Comparison of ENCODE assay signal across 18 mouse cellular contexts in the genomic region with DNA sequence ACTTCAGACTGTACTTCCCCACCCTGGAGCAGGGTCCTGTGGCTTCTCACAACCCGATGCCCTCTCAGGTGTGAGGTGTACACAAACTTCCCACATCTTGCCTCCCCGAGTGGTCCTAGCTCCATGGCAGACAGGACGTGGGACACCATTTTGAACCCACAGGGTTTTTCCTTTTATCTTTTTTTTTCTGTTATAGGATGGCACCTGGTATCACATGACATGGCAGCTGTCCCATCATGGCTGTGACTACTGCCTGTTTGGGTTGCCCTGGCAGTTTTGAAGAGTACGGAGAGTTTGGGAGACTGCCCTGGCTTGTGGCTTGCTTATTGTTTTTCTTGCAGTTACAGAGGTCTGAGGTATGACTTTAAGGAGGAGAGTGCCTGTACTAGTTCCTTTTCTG.
"Had no signal": no experiment of that assay in that cellular context is flagged by ENCODE, and none has a peak within 500 bp of the region (broad histone marks: within the 10 kb centered on the region; RNA-seq: fewer than 3 reads in every experiment).

No protein-coding gene starts in this region.

- H3K9me3 ChIP-seq: midbrain, embryonic 10.5 days; midbrain, embryonic 12.5 days; neural tube, embryonic 13.5 days; neural tube, embryonic 15.5 days had no signal

- H3K27me3 ChIP-seq: midbrain, embryonic 12.5 days; neural tube, embryonic 13.5 days; neural tube, embryonic 15.5 days had no signal

- DNase-seq: lung, adult 18-20 months; lung, embryonic 14.5 days; lung, postnatal 10 days; lung, postnatal 4 days; midbrain, embryonic 14.5 days; retina, postnatal 1 day; right cerebral cortex, adult 18-20 months; right cerebral cortex, postnatal 25 days; right cerebral cortex, postnatal 4 days; spleen, adult 18-20 months; thymus, adult 18-20 months; thymus, postnatal 25 days had no signal

- H3K4me2 ChIP-seq: lung, embryonic 14.5 days; midbrain, embryonic 12.5 days; neural tube, embryonic 13.5 days; neural tube, embryonic 15.5 days had no signal

- H3K9ac ChIP-seq: liver, embryonic 14.5 days; lung, embryonic 14.5 days; midbrain, embryonic 12.5 days; neural tube, embryonic 13.5 days; neural tube, embryonic 15.5 days had no signal

- H3K4me1 ChIP-seq: midbrain, embryonic 10.5 days; midbrain, embryonic 12.5 days; neural tube, embryonic 13.5 days; neural tube, embryonic 15.5 days had no signal

- H3K4me3 ChIP-seq: midbrain, embryonic 10.5 days; midbrain, embryonic 12.5 days; myocyte; neural tube, embryonic 13.5 days; neural tube, embryonic 15.5 days had no signal

- H3K27ac ChIP-seq: liver, embryonic 14.5 days; midbrain, embryonic 10.5 days; midbrain, embryonic 12.5 days; neural tube, embryonic 13.5 days; neural tube, embryonic 15.5 days had no signal

- H3K36me3 ChIP-seq: midbrain, embryonic 10.5 days; midbrain, embryonic 12.5 days; neural tube, embryonic 13.5 days; neural tube, embryonic 15.5 days had no signal
